Mouse (Mus musculus): Measurements from ENCODE around the gene Fadd.

DNA sequence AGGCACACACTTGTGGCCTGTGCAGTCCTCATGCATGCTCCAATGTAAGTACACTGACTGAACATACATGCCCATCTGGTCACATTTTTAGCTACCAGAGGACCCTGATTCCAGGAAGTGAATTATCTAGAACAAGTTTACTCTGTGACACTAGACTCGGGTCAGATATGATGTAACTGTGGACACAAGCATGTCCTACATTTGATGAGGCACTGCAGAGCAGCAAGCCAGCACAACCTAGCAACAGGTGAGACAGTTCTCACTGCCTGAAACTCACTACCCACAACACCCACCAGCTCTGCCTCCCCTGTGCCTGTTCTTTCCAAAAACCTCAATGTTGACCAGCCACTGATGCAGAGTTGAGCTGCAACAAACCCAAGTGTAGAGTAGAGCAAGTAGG lies 31.5 kb downstream of the Fadd start:
- TF ChIP-seq TAL1 (IDR thresholded peaks at IDR 0.05; ENCODE audit: low read length) (no peak), GATA1 (IDR thresholded peaks at IDR 0.05; ENCODE audit: low read length) (no peak)

All from erythroblast, embryonic 14.5 days (primary cell).